Mouse (Mus musculus): ENCODE results near the gene F13b. TPM values are rescaled to one million over a fixed set of nuclear protein-coding genes. Genes with fewer than 3 reads are reported as not detected.

Gene F13b
- polyA plus RNA-seq, 1 experiment from 2014 or later = 0.20 TPM

GRCm38 (mm10) chr1:139514556-139514955 lies 13.1 kb downstream of the F13b start:
- Histone ChIP-seq H3K9ac (no peak overlapping the region), H3K4me1 (replicated peaks) (no peaks in the 10 kb centered on the region), H3K4me3 (replicated peaks) (no peak overlapping the region), H3K27me3 (replicated peaks) (no peaks in the 10 kb centered on the region), H3K4me2 (replicated peaks) (no peak overlapping the region), H3K9me3 (no peaks in the 10 kb centered on the region), H3K27ac (no peak overlapping the region), H3K36me3 (no peaks in the 10 kb centered on the region)
- 88% methylated on average over 12 of the region's 12 CpGs for WGBS
- ATAC-seq = no peak

GRCm38 (mm10) chr1:139548536-139548935 lies 47.0 kb downstream of the F13b start:
- Histone ChIP-seq H3K4me3 (replicated peaks) (no peak overlapping the region), H3K9ac (no peak overlapping the region), H3K27ac (no peak overlapping the region), H3K9me3 (no peaks in the 10 kb centered on the region), H3K4me2 (replicated peaks) (no peak overlapping the region), H3K4me1 (replicated peaks) (no peaks in the 10 kb centered on the region), H3K27me3 (replicated peaks) (no peaks in the 10 kb centered on the region), H3K36me3 (no peaks in the 10 kb centered on the region)
- 88% methylated on average over 1 of the region's 1 CpGs for WGBS
- ATAC-seq = no peak

GRCm38 (mm10) chr1:139551311-139551710 lies 49.8 kb downstream of the F13b start:
- H3K4me2 ChIP-seq (replicated peaks) = no peak overlapping the region
- no peak overlapping the region for H3K4me3 ChIP-seq (replicated peaks)
- H3K27ac ChIP-seq = no peak overlapping the region
- WGBS = 74% methylated on average over 1 of the region's 1 CpGs
- no peaks in the 10 kb centered on the region for H3K36me3 ChIP-seq
- ATAC-seq = no peak
- no peak overlapping the region for H3K9ac ChIP-seq
- H3K9me3 ChIP-seq = no peaks in the 10 kb centered on the region
- no peaks in the 10 kb centered on the region for H3K4me1 ChIP-seq (replicated peaks)
- no peaks in the 10 kb centered on the region for H3K27me3 ChIP-seq (replicated peaks)

GRCm38 (mm10) chr1:139560024-139560423 lies 58.5 kb downstream of the F13b start, which contains the start of gene Cfhr1:
Cfhr1 (minus strand) TSS chr1:139560272.
- no peaks in the 10 kb centered on the region for H3K27me3 ChIP-seq (replicated peaks)
- H3K4me2 ChIP-seq (replicated peaks) = no peak within 1 kb of the TSS
- ATAC-seq = no peak
- H3K4me3 ChIP-seq (replicated peaks) = no peak within 1 kb of the TSS
- H3K27ac ChIP-seq = no peak within 1 kb of the TSS
- WGBS = 66% methylated on average over 1 of the region's 1 CpGs
- H3K9me3 ChIP-seq = no peaks in the 10 kb centered on the region
- no peaks in the 10 kb centered on the region for H3K36me3 ChIP-seq
- no peak within 1 kb of the TSS for H3K9ac ChIP-seq
- H3K4me1 ChIP-seq (replicated peaks) = no peaks in the 10 kb centered on the region

Other genes with a start within 250 kb of the F13b start
- gene Crb1, start 124.6 kb upstream of the F13b start, polyA plus RNA-seq (2015; fragmentation: Nextera tagmentation; extraction: Ambion mirVana) = 0.05 and 0.10 TPM in 2 replicates
- gene Zbtb41, start 79.4 kb upstream of the F13b start, polyA plus RNA-seq (2015; fragmentation: Nextera tagmentation; extraction: Ambion mirVana) = 6.5 and 8.6 TPM in 2 replicates
- 10.6 and 12.6 TPM in 2 replicates for gene Aspm, start 46.9 kb upstream of the F13b start, polyA plus RNA-seq (2015; fragmentation: Nextera tagmentation; extraction: Ambion mirVana)
- 0.15 TPM in 1 of 2 replicates, not detected in the other for gene Cfhr1, start 58.6 kb downstream of the F13b start, polyA plus RNA-seq (2015; fragmentation: Nextera tagmentation; extraction: Ambion mirVana)

Measured in intestine, embryonic 15.5 days (tissue).